22 mouse cellular contexts compared by ENCODE assay signal in the genomic region with DNA sequence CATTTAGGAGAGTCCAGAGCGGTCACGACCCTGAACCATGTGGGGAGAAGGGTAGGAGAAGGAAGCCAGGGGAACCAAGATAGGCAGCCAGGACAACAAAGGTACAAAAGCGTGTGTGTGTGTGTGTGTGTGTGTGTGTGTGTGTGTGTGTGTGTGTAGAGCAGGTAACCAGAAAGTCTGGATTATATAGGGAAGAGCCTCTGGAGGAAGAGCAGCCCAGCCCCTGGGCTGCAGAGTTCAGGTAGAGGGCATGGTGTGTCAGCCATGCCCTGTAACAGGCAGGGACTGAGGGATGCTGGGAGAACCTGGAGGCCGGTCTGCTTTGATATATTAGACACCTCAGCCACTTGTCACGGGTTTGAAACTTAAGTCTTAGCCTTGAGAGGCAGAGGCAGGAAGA. TPM values are rescaled to one million over a fixed set of nuclear protein-coding genes. Genes with fewer than 3 reads are reported as not detected.
DNase-seq lines count a peak whose midpoint lies in the region; ATAC-seq lines count a peak whose summit lies in the region.
"Had no signal": no experiment of that assay in that cellular context is flagged by ENCODE, and none has a peak within 500 bp of the region (broad histone marks: within the 10 kb centered on the region; RNA-seq: fewer than 3 reads in every experiment).

No protein-coding gene starts in this region.

- no peaks in the 10 kb centered on the region for H3K27me3 ChIP-seq in heart, embryonic 14.5 days (ENCODE audit: control insufficient read depth, insufficient read depth, low read length)
- H3K27me3 ChIP-seq in intestine, embryonic 14.5 days (replicated peaks; ENCODE audit: control insufficient read depth, insufficient read depth, low read length), result no peaks in the 10 kb centered on the region
- no peaks in the 10 kb centered on the region for H3K27me3 ChIP-seq in stomach, embryonic 15.5 days (replicated peaks)
- H3K27me3 ChIP-seq: lung, embryonic 15.5 days had no signal

- peak overlapping the region; percentile 52; the same call in 1 of the 2 replicates for H3K4me2 ChIP-seq in heart, embryonic 14.5 days (ENCODE audit: low read length)
- H3K4me2 ChIP-seq in intestine, embryonic 14.5 days (ENCODE audit: low read length), result no peak overlapping the region
- H3K4me2 ChIP-seq in stomach, embryonic 15.5 days, result peak overlapping the region; percentile 30
- H3K4me2 ChIP-seq: forebrain, embryonic 15.5 days; lung, embryonic 15.5 days had no signal

- H3K27ac ChIP-seq in heart, embryonic 14.5 days (replicated peaks in 1 of 2; ENCODE audit: control insufficient read depth in 1 of 2, insufficient read depth in 1 of 2, low read depth in 2 of 2, low read length in 2 of 2), result no peak overlapping the region
- H3K27ac ChIP-seq in intestine, embryonic 14.5 days (ENCODE audit: low read depth), result peak overlapping the region; percentile 36; the same call in 1 of the 2 replicates
- peak overlapping the region; percentile 28; the same call in 1 of the 2 replicates for H3K27ac ChIP-seq in stomach, embryonic 15.5 days
- H3K27ac ChIP-seq: embryonic facial prominence, embryonic 10.5 days; forebrain, embryonic 15.5 days; heart, adult 2 months; limb, embryonic 10.5 days; lung, embryonic 15.5 days had no signal

- no peak for ATAC-seq in heart, embryonic 14.5 days (ENCODE audit: insufficient number of reproducible peaks, insufficient read depth, low FRiP score, low read depth)
- ATAC-seq in intestine, embryonic 14.5 days (replicated peaks; ENCODE audit: low FRiP score, low TSS enrichment, low read depth), result peak; percentile 38; the same call in 1 of the 2 replicates
- ATAC-seq in stomach, embryonic 15.5 days (ENCODE audit: insufficient read depth, low FRiP score, low read depth), result no peak
- ATAC-seq: forebrain, embryonic 15.5 days; hindbrain, embryonic 16.5 days had no signal

- no peaks in the 10 kb centered on the region for H3K36me3 ChIP-seq in heart, embryonic 14.5 days (ENCODE audit: control insufficient read depth, insufficient read depth, low read length)
- H3K36me3 ChIP-seq in intestine, embryonic 14.5 days (ENCODE audit: control insufficient read depth, insufficient read depth, low read length), result no peaks in the 10 kb centered on the region
- no peaks in the 10 kb centered on the region for H3K36me3 ChIP-seq in stomach, embryonic 15.5 days
- H3K36me3 ChIP-seq: embryonic facial prominence, embryonic 10.5 days; forebrain, embryonic 15.5 days; limb, embryonic 10.5 days; lung, embryonic 15.5 days had no signal

- peaks cover 10 to 14% of the 10 kb centered on the region in 2 experiments; a peak in 3 of 4 replicates for H3K4me1 ChIP-seq in heart, embryonic 14.5 days (ENCODE audit: control insufficient read depth in 2 of 2, insufficient read depth in 2 of 2, low read length in 2 of 2)
- H3K4me1 ChIP-seq in intestine, embryonic 14.5 days (replicated peaks; ENCODE audit: control insufficient read depth, insufficient read depth, low read length), result peaks cover 5% of the 10 kb centered on the region; the same call in 1 of the 2 replicates
- peaks cover 4% of the 10 kb centered on the region; the same call in 1 of the 2 replicates for H3K4me1 ChIP-seq in stomach, embryonic 15.5 days
- H3K4me1 ChIP-seq: forebrain, embryonic 15.5 days had no signal

- no peak for DNase-seq in heart, adult 8-10 months (ENCODE audit: low spot score)
- DNase-seq in ES-CJ7 (ENCODE audit: low read depth, low spot score), result peak; percentile 17
- DNase-seq in intestine, embryonic 14.5 days (ENCODE audit: low spot score), result no peak
- no peak for DNase-seq in right cerebral cortex, adult 2 months (ENCODE audit: low spot score in 2 of 2)
- DNase-seq in kidney, postnatal 36 days, result no peak
- DNase-seq: adrenal gland, postnatal 36 days; cerebellum, adult 9-11 months; gastrocnemius, postnatal 10 days; heart, adult 2 months; kidney, adult 18-20 months; lung, postnatal 4 days; midbrain, embryonic 14.5 days; right cerebral cortex, postnatal 25 days had no signal

- no peak overlapping the region for H3K9ac ChIP-seq in heart, embryonic 14.5 days (ENCODE audit: low read length)
- no peak overlapping the region for H3K9ac ChIP-seq in intestine, embryonic 14.5 days (ENCODE audit: low read length)
- H3K9ac ChIP-seq in stomach, embryonic 15.5 days, result no peak overlapping the region
- H3K9ac ChIP-seq: forebrain, embryonic 15.5 days; lung, embryonic 15.5 days had no signal

- 48% methylated on average over 5 of the region's 5 CpGs for WGBS in heart, embryonic 14.5 days
- 39% methylated on average over 5 of the region's 5 CpGs for WGBS in intestine, embryonic 14.5 days
- WGBS in stomach, embryonic 15.5 days, result 50% methylated on average over 5 of the region's 5 CpGs

- no peaks in the 10 kb centered on the region for H3K9me3 ChIP-seq in heart, embryonic 14.5 days (ENCODE audit: control insufficient read depth, low read length)
- H3K9me3 ChIP-seq in intestine, embryonic 14.5 days (ENCODE audit: control insufficient read depth, low read length), result no peaks in the 10 kb centered on the region
- no peaks in the 10 kb centered on the region for H3K9me3 ChIP-seq in stomach, embryonic 15.5 days
- H3K9me3 ChIP-seq: embryonic facial prominence, embryonic 10.5 days; forebrain, embryonic 15.5 days; limb, embryonic 10.5 days; lung, embryonic 15.5 days had no signal

- no peak overlapping the region for H3K4me3 ChIP-seq in heart, embryonic 14.5 days (ENCODE audit: control insufficient read depth in 1 of 2, insufficient read depth in 1 of 2, low read depth in 1 of 2, low read length in 2 of 2)
- H3K4me3 ChIP-seq in intestine, embryonic 14.5 days (ENCODE audit: low read depth, low read length), result no peak overlapping the region
- H3K4me3 ChIP-seq in stomach, embryonic 15.5 days (replicated peaks), result no peak overlapping the region
- H3K4me3 ChIP-seq: forebrain, embryonic 15.5 days; heart, adult 2 months; limb, embryonic 10.5 days; lung, embryonic 15.5 days had no signal

RNA-seq across cellular contexts. Expression of a gene that starts 44.9 kb away (rescaled TPM):
- 0.19 and 0.53 TPM in 2 replicates for polyA plus RNA-seq in heart, embryonic 14.5 days (2014; fragmentation: Nextera tagmentation; extraction: Ambion mirVana)
- 1 to 10 TPM; 3.6 to 6.1 (median 4.9) TPM for total RNA-seq in heart, adult 8-10 months (2022)
- 0.49 and 0.67 TPM in 2 replicates for polyA plus RNA-seq in intestine, embryonic 14.5 days (2014; fragmentation: Nextera tagmentation; extraction: Ambion mirVana)
- polyA plus RNA-seq in stomach, embryonic 15.5 days (2015; fragmentation: Nextera tagmentation; extraction: Ambion mirVana), result 0.50 and 0.66 TPM in 2 replicates
- total RNA-seq: liver, adult 2 months; megakaryocyte-erythroid progenitor cell, adult 5-6 weeks had no signal
- polyA plus RNA-seq: liver, adult 2 months had no signal

Comparison
In these comparisons a context has a peak if more than half of its experiments do, and no peak if none do; other contexts are left out.
1. H3K27ac ChIP-seq: peak in intestine, embryonic 14.5 days (single experiment) and stomach, embryonic 15.5 days (single experiment); none in heart, embryonic 14.5 days (0 of 2).